Mouse (Mus musculus): ENCODE measurements around the gene Ptgfrn. TPM values are rescaled to one million over a fixed set of nuclear protein-coding genes. Genes with fewer than 3 reads are reported as not detected.
A peak's percentile ranks its signal among the peaks of the same experiment; 100 is the strongest.

Ptgfrn gene
- polyA plus RNA-seq, 1 experiment from 2014 or later: 0.35 TPM

DNA sequence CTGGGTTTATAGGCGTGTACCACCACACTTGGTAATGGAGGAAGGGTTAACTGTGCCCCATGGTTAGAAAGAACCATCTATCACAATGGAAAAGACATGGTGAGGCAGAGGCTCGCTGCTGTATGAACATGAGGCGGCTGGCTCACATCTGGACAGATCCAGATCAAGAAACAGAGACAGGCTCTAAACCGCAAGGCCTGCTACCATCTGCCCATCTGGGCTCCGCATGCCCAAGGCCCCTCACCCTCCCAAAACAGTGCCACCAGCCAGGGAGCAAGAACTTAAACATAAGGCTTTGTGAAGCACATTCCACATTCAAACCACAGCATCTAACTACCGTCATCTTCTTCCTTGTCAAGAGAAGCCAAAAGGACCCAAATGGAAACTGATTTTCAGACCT is 22.9 kb upstream of the Ptgfrn start:
- DNase-seq (no peak), ATAC-seq (no peak)
- Histone ChIP-seq H3K4me1 (ENCODE audit: insufficient read depth) (peaks cover 3% of the 10 kb centered on the region; the same call in 1 of the 2 replicates), H3K36me3 (replicated peaks; ENCODE audit: insufficient read depth, low read length) (no peaks in the 10 kb centered on the region), H3K4me3 (ENCODE audit: low read depth, low read length) (no peak overlapping the region), H3K9ac (replicated peaks) (no peak overlapping the region), H3K9me3 (ENCODE audit: low read length) (no peaks in the 10 kb centered on the region), H3K27ac (ENCODE audit: low read depth) (no peak overlapping the region), H3K4me2 (ENCODE audit: low read depth, low read length) (no peak overlapping the region), H3K27me3 (ENCODE audit: insufficient read depth, low read length) (no peaks in the 10 kb centered on the region)
- no peak for TF ChIP-seq EP300 (IDR thresholded peaks at IDR 0.05; ENCODE audit: low read depth)
- TF ChIP-seq CTCF (IDR thresholded peaks at IDR 0.05; ENCODE audit: low read depth): no peak
- 75% methylated on average over 6 of the region's 6 CpGs for WGBS (ENCODE audit: insufficient replicate concordance)

DNA sequence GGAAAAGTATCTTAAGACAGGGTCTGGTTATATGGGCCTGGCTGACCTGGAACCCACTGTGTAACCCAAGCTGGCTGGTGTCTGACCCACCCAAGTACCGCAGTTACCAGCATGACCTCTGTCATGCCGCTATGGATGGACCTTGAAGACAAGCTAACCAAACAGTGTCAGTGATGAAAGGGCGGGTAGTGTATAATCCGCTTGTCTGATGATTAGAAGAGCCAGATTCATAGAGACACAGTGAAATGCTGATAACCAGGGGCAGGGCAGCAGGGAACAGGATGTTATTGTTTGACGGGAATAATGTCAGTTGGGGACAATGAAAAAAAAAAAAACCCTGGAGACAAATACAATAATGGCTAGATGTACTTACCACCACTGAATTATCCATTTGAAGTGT is 21.7 kb upstream of the Ptgfrn start:
- Histone ChIP-seq H3K4me1 (ENCODE audit: insufficient read depth) (peaks cover 3% of the 10 kb centered on the region; the same call in 1 of the 2 replicates), H3K9ac (replicated peaks) (no peak overlapping the region), H3K4me2 (ENCODE audit: low read depth, low read length) (no peak overlapping the region), H3K27me3 (ENCODE audit: insufficient read depth, low read length) (no peaks in the 10 kb centered on the region), H3K27ac (ENCODE audit: low read depth) (no peak overlapping the region), H3K4me3 (ENCODE audit: low read depth, low read length) (no peak overlapping the region), H3K36me3 (replicated peaks; ENCODE audit: insufficient read depth, low read length) (no peaks in the 10 kb centered on the region), H3K9me3 (ENCODE audit: low read length) (no peaks in the 10 kb centered on the region)
- 72% methylated on average over 5 of the region's 5 CpGs for WGBS (ENCODE audit: insufficient replicate concordance)
- ATAC-seq (no peak), DNase-seq (no peak)
- TF ChIP-seq CTCF (IDR thresholded peaks at IDR 0.05; ENCODE audit: low read depth): no peak
- TF ChIP-seq EP300 (IDR thresholded peaks at IDR 0.05; ENCODE audit: low read depth): no peak

DNA sequence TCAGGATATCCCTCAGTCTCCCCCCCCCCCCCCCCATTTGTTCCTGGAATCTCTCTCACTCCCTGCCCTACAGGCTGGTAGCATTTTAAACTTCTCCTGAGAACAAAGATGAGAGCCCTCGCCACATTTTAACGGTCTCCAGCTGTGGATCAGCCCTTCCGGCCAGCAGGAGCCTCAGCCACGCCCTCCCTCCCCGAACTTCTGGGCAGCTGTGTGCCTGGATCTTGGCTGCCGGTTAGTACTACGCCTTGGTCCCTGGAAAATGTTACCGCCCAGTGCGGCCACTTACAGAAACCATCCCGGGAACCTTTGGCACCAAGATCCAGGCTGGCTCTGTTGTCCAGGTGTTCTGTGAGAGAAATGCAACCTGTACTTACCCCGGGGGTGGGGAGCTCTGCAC is 20.4 kb upstream of the Ptgfrn start:
- H3K27me3 ChIP-seq (ENCODE audit: insufficient read depth, low read length): no peaks in the 10 kb centered on the region
- H3K9me3 ChIP-seq (ENCODE audit: low read length): no peaks in the 10 kb centered on the region
- H3K27ac ChIP-seq (ENCODE audit: low read depth): no peak overlapping the region
- H3K4me1 ChIP-seq (ENCODE audit: insufficient read depth): peaks cover 3% of the 10 kb centered on the region; the same call in 1 of the 2 replicates
- no peaks in the 10 kb centered on the region for H3K36me3 ChIP-seq (replicated peaks; ENCODE audit: insufficient read depth, low read length)
- H3K4me2 ChIP-seq (ENCODE audit: low read depth, low read length): peak overlapping the region; percentile 29; the same call in 1 of the 2 replicates
- TF ChIP-seq CTCF (IDR thresholded peaks at IDR 0.05; ENCODE audit: low read depth) (no peak), EP300 (IDR thresholded peaks at IDR 0.05; ENCODE audit: low read depth) (no peak)
- DNase-seq (no peak), ATAC-seq (no peak)
- WGBS (ENCODE audit: insufficient replicate concordance): 8% methylated on average over 11 of the region's 11 CpGs
- no peak overlapping the region for H3K9ac ChIP-seq (replicated peaks)
- H3K4me3 ChIP-seq (ENCODE audit: low read depth, low read length): no peak overlapping the region

DNA sequence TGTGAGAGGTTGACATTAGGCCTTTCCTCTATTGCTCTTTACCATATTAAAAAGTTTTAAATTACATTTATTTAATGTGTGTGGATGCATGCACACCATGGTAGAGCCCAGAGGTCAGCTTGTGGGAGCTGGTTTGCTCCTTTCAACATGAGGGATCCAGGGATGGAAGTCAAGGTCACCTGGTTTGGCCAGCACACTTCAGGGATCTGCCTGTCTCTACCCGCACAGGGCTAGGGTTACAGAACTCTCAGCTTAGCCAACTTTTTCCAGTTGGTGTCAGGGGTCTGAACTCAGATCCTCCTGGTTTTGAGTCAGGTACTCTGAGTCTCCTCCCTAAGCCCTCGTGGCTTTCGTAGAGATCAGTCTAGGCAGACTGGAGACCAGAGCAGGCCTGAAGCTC is 19.5 kb upstream of the Ptgfrn start:
- WGBS (ENCODE audit: insufficient replicate concordance): 63% methylated on average over 3 of the region's 3 CpGs

DNA sequence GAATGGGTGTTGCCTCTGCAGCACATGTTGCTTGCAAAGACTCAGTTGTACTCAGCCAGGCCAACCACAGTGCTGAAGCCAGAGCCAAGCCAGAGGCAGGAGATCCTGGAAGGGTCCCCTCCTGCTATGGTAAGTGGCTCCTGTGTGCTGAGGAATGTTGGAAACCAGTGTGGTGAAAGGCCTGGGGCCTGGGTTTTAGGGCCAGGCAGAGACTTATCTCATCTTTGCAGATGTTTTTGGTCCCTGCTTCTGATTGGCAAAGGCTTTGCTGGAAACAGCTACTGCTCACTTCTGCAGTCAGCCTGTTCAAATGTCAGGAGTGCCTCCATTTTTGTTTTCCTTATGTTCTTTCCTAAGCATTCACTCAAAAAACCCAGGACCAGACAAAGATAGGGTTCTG is 19.0 kb upstream of the Ptgfrn start:
- no peaks in the 10 kb centered on the region for H3K36me3 ChIP-seq (replicated peaks; ENCODE audit: insufficient read depth, low read length)
- peaks cover 3% of the 10 kb centered on the region; the same call in 1 of the 2 replicates for H3K4me1 ChIP-seq (ENCODE audit: insufficient read depth)
- no peak overlapping the region for H3K4me3 ChIP-seq (ENCODE audit: low read depth, low read length)
- no peak overlapping the region for H3K4me2 ChIP-seq (ENCODE audit: low read depth, low read length)
- ATAC-seq (no peak), DNase-seq (no peak)
- TF ChIP-seq CTCF (IDR thresholded peaks at IDR 0.05; ENCODE audit: low read depth) (no peak), EP300 (IDR thresholded peaks at IDR 0.05; ENCODE audit: low read depth) (no peak)
- H3K27me3 ChIP-seq (ENCODE audit: insufficient read depth, low read length): no peaks in the 10 kb centered on the region
- H3K27ac ChIP-seq (ENCODE audit: low read depth): no peak overlapping the region
- no peaks in the 10 kb centered on the region for H3K9me3 ChIP-seq (ENCODE audit: low read length)
- no peak overlapping the region for H3K9ac ChIP-seq (replicated peaks)

More for the DNA sequence above, 19.5 kb upstream of the Ptgfrn start:
- Histone ChIP-seq H3K4me1 (ENCODE audit: insufficient read depth) (peaks cover 3% of the 10 kb centered on the region; the same call in 1 of the 2 replicates), H3K9me3 (ENCODE audit: low read length) (no peaks in the 10 kb centered on the region), H3K36me3 (replicated peaks; ENCODE audit: insufficient read depth, low read length) (no peaks in the 10 kb centered on the region), H3K27me3 (ENCODE audit: insufficient read depth, low read length) (no peaks in the 10 kb centered on the region), H3K9ac (replicated peaks) (no peak overlapping the region), H3K4me3 (ENCODE audit: low read depth, low read length) (no peak overlapping the region), H3K4me2 (ENCODE audit: low read depth, low read length) (no peak overlapping the region), H3K27ac (ENCODE audit: low read depth) (no peak overlapping the region)
- no peak for ATAC-seq
- no peak for TF ChIP-seq CTCF (IDR thresholded peaks at IDR 0.05; ENCODE audit: low read depth)
- TF ChIP-seq EP300 (IDR thresholded peaks at IDR 0.05; ENCODE audit: low read depth): no peak
- no peak for DNase-seq

DNA sequence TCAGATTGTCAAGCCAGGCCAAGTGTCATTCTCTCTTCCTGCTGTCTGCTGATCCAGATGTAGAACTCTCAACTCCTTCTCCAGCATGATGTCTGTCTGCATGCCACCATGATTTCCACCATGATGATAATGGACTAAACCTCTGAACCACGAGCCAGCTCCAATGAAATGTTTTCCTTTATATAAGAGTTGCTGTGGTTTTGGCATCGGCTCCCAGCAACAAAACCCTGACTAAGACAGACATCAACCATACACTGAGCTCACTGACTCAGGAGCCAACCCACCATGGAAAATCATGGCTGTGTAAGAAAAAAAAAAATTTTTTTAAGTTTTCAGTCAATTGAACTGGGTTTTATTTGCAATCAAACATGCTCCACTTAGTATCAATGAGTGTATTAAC is 17.7 kb upstream of the Ptgfrn start:
- ATAC-seq (no peak), DNase-seq (no peak)
- TF ChIP-seq CTCF (IDR thresholded peaks at IDR 0.05; ENCODE audit: low read depth) (no peak), EP300 (IDR thresholded peaks at IDR 0.05; ENCODE audit: low read depth) (no peak)
- Histone ChIP-seq H3K36me3 (replicated peaks; ENCODE audit: insufficient read depth, low read length) (no peaks in the 10 kb centered on the region), H3K9me3 (ENCODE audit: low read length) (no peaks in the 10 kb centered on the region), H3K4me3 (ENCODE audit: low read depth, low read length) (no peak overlapping the region), H3K4me1 (ENCODE audit: insufficient read depth) (peaks cover 3% of the 10 kb centered on the region; the same call in 1 of the 2 replicates), H3K4me2 (ENCODE audit: low read depth, low read length) (no peak overlapping the region), H3K27ac (ENCODE audit: low read depth) (no peak overlapping the region), H3K9ac (replicated peaks) (no peak overlapping the region), H3K27me3 (ENCODE audit: insufficient read depth, low read length) (no peaks in the 10 kb centered on the region)
- 77% methylated on average over 2 of the region's 2 CpGs for WGBS (ENCODE audit: insufficient replicate concordance)

GRCm38 (mm10) chr3:101124716-101125115 is 14.6 kb upstream of the Ptgfrn start:
- H3K9me3 ChIP-seq (ENCODE audit: low read length): no peaks in the 10 kb centered on the region
- H3K9ac ChIP-seq (replicated peaks): no peak overlapping the region
- ATAC-seq (no peak), DNase-seq (no peak)
- no peaks in the 10 kb centered on the region for H3K4me1 ChIP-seq (ENCODE audit: insufficient read depth)
- H3K4me3 ChIP-seq (ENCODE audit: low read depth, low read length): no peak overlapping the region
- no peak overlapping the region for H3K4me2 ChIP-seq (ENCODE audit: low read depth, low read length)
- no peak overlapping the region for H3K27ac ChIP-seq (ENCODE audit: low read depth)
- WGBS (ENCODE audit: insufficient replicate concordance): 79% methylated on average over 5 of the region's 5 CpGs
- no peaks in the 10 kb centered on the region for H3K36me3 ChIP-seq (replicated peaks; ENCODE audit: insufficient read depth, low read length)
- TF ChIP-seq CTCF (IDR thresholded peaks at IDR 0.05; ENCODE audit: low read depth): no peak
- no peak for TF ChIP-seq EP300 (IDR thresholded peaks at IDR 0.05; ENCODE audit: low read depth)
- no peaks in the 10 kb centered on the region for H3K27me3 ChIP-seq (ENCODE audit: insufficient read depth, low read length)

Data from liver, postnatal 0 days (tissue).